ENCODE assay signal across 48 mouse cellular contexts in the genomic region with DNA sequence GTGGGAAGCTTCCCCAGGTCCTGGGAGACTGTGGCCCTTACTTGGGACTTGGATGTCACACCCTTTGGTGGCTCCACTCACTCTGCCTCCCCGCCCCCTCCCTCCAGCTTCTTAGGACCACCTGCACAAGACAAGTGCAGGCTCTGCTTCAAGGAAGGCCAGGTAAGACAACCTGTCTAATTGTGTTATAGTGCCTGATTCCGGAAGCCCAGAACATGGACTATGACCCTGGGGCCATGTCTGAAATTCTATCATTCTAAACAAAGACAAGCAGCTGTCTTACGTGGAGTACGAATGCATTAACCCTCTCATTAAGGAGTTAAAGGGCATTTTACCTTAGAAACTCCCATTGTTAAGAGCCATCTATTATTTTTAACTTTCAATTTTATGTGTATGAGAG. TPM values are rescaled to one million over a fixed set of nuclear protein-coding genes. Genes with fewer than 3 reads are reported as not detected.
"Had no signal": no experiment of that assay in that cellular context is flagged by ENCODE, and none has a peak within 500 bp of the region (broad histone marks: within the 10 kb centered on the region; RNA-seq: fewer than 3 reads in every experiment).

No protein-coding gene starts in this region.

- H3K9me3 ChIP-seq: heart, embryonic 10.5 days; heart, embryonic 12.5 days; heart, embryonic 13.5 days; heart, embryonic 15.5 days; hindbrain, embryonic 10.5 days; hindbrain, embryonic 12.5 days; hindbrain, embryonic 13.5 days; hindbrain, embryonic 15.5 days; kidney, embryonic 15.5 days had no signal

- H3K27ac ChIP-seq: heart, adult 2 months; heart, embryonic 10.5 days; heart, embryonic 13.5 days; heart, embryonic 15.5 days; hindbrain, embryonic 10.5 days; hindbrain, embryonic 12.5 days; hindbrain, embryonic 13.5 days; hindbrain, embryonic 14.5 days; hindbrain, embryonic 15.5 days; hindbrain, postnatal 0 days; kidney, embryonic 15.5 days; kidney, postnatal 0 days; layer of hippocampus, adult 2 months; left cerebral cortex, adult 2 months had no signal

- ATAC-seq: hindbrain, embryonic 16.5 days; hindbrain, postnatal 0 days; inflammation-experienced regulatory T-cells, adult 6 months had no signal

- H3K9ac ChIP-seq: heart, embryonic 12.5 days; heart, embryonic 13.5 days; heart, embryonic 15.5 days; hindbrain, embryonic 12.5 days; hindbrain, embryonic 13.5 days; hindbrain, embryonic 14.5 days; hindbrain, embryonic 15.5 days; kidney, embryonic 15.5 days had no signal

- H3K4me1 ChIP-seq: heart, embryonic 10.5 days; heart, embryonic 12.5 days; heart, embryonic 13.5 days; heart, embryonic 15.5 days; hindbrain, embryonic 10.5 days; hindbrain, embryonic 12.5 days; hindbrain, embryonic 13.5 days; hindbrain, embryonic 15.5 days; kidney, embryonic 15.5 days had no signal

- H3K4me3 ChIP-seq: heart, adult 2 months; heart, embryonic 10.5 days; heart, embryonic 12.5 days; heart, embryonic 13.5 days; heart, embryonic 15.5 days; hindbrain, embryonic 10.5 days; hindbrain, embryonic 12.5 days; hindbrain, embryonic 13.5 days; hindbrain, embryonic 15.5 days; kidney, embryonic 15.5 days; layer of hippocampus, adult 2 months; left cerebral cortex, adult 2 months had no signal

- DNase-seq: heart, adult 2 months; heart, postnatal 10 days; heart, postnatal 14 days; heart, postnatal 36 days; heart, postnatal 4 days; kidney, adult 11 months; kidney, adult 18-20 months; kidney, adult 2 months; kidney, adult 8-10 months; kidney, adult 9 months; kidney, postnatal 10 days; kidney, postnatal 14 days; kidney, postnatal 36 days; kidney, postnatal 4 days; layer of hippocampus, adult 9-11 months; layer of hippocampus, postnatal 36 days had no signal

- H3K27me3 ChIP-seq: heart, embryonic 12.5 days; heart, embryonic 13.5 days; heart, embryonic 15.5 days; hindbrain, embryonic 12.5 days; hindbrain, embryonic 13.5 days; hindbrain, embryonic 15.5 days; kidney, embryonic 15.5 days had no signal

- H3K4me2 ChIP-seq: heart, embryonic 11.5 days; heart, embryonic 12.5 days; heart, embryonic 13.5 days; heart, embryonic 15.5 days; hindbrain, embryonic 12.5 days; hindbrain, embryonic 13.5 days; hindbrain, embryonic 14.5 days; hindbrain, embryonic 15.5 days; kidney, embryonic 15.5 days had no signal

RNA-seq across cellular contexts. Expression of a gene that starts 57.5 kb away (rescaled TPM):
- total RNA-seq: heart, adult 2 months; heart, adult 8-10 months; heart, postnatal 14 days; heart, postnatal 25 days; hematopoietic stem cell, adult 5-6 weeks; hindbrain, postnatal 0 days; layer of hippocampus, adult 18-20 months; layer of hippocampus, adult 2 months; layer of hippocampus, adult 8-10 months; layer of hippocampus, postnatal 10 days; layer of hippocampus, postnatal 14 days; layer of hippocampus, postnatal 36 days; left cerebral cortex, adult 18-20 months; left cerebral cortex, adult 2 months had no signal
- polyA plus RNA-seq: heart, embryonic 10.5 days; heart, embryonic 11.5 days; heart, embryonic 13.5 days; heart, embryonic 14.5 days; heart, embryonic 15.5 days; heart, embryonic 16.5 days; heart, postnatal 0 days; hindbrain, embryonic 10.5 days; hindbrain, embryonic 12.5 days; hindbrain, embryonic 13.5 days; hindbrain, embryonic 15.5 days; hindbrain, embryonic 16.5 days; hindbrain, postnatal 0 days; inflammation-experienced regulatory T-cells, adult 6 months; intestine, embryonic 14.5 days; kidney, embryonic 14.5 days; kidney, embryonic 15.5 days; kidney, embryonic 16.5 days; kidney, postnatal 0 days; large intestine, adult 2 months had no signal
